Mouse (Mus musculus) heart, embryonic 16.5 days (tissue): ENCODE data around the gene Pon2. TPM values are rescaled to one million over a fixed set of nuclear protein-coding genes. Genes with fewer than 3 reads are reported as not detected.

Experiments used
- ATAC-seq: fragments of 200-750 bp; cut with Nextera tagmentation; replicated peaks from 2 replicates; pipeline ENCODE4 v1.8.0; 2017; ENCODE audit warnings: moderate number of reproducible peaks; ENCODE audit not compliant: insufficient read depth, low FRiP score; ENCODE audit errors: extremely low read depth
- H3K27ac ChIP-seq: fragments of 300-500 bp; sonication (generic); 2 replicates; pipeline ENCODE4 v1.5.1; 2014; ENCODE audit warnings: mild to moderate bottlenecking, low read length, control low read depth, moderate library complexity
- H3K27me3 ChIP-seq: fragments of 300-500 bp; sonication (generic); 2 replicates; pipeline ENCODE4 v1.6.1; 2014; ENCODE audit warnings: low read length, mixed read lengths; ENCODE audit not compliant: control insufficient read depth, insufficient read depth
- H3K36me3 ChIP-seq: fragments of 300-500 bp; sonication (generic); 2 replicates; pipeline ENCODE4 v1.6.1; 2014; ENCODE audit not compliant: control insufficient read depth, insufficient read depth
- H3K4me1 ChIP-seq: fragments of 300-500 bp; sonication (generic); 2 replicates; pipeline ENCODE4 v1.6.1; 2014; ENCODE audit warnings: low read length, mixed read lengths; ENCODE audit not compliant: control insufficient read depth, insufficient read depth
- H3K4me2 ChIP-seq: fragments of 300-500 bp; sonication (generic); 2 replicates; pipeline ENCODE4 v1.6.1; 2014; ENCODE audit warnings: low read depth, mild to moderate bottlenecking, control low read depth, low read length
- H3K4me3 ChIP-seq: fragments of 300-500 bp; sonication (generic); 2 replicates; pipeline ENCODE4 v1.5.1; 2014; ENCODE audit warnings: mild to moderate bottlenecking, control low read depth, low read length
- H3K9ac ChIP-seq: fragments of 300-500 bp; sonication (generic); 2 replicates; pipeline ENCODE4 v1.6.1; 2014; ENCODE audit warnings: low read length, control low read depth
- H3K9me3 ChIP-seq: fragments of 300-500 bp; sonication (generic); replicated peaks from 2 replicates; pipeline ENCODE4 v1.6.1; 2016; ENCODE audit warnings: low read length; ENCODE audit not compliant: control insufficient read depth
- whole genome bisulfite sequencing: fragments of 180-500 bp; shearing (Covaris S2); extraction: QIAGEN DNeasy Blood & Tissue Kit; methylation state at CpG from one replicate; pipeline ENCODE4 v1.1.7; 2014; 5-methylcytosine and 5-hydroxymethylcytosine counted together
- polyA plus RNA-seq: library from polyadenylated mRNA; unstranded; fragments of >200 nt; fragmentation: Nextera tagmentation; extraction: Ambion mirVana; gene quantifications from 2 replicates; pipeline ENCODE4 v1.2.1, GENCODE M21; 2015

Pon2 gene
- polyA plus RNA-seq, 1 experiment from 2014 or later = 53.8 TPM

- no peak overlapping the region for H3K4me2 ChIP-seq
- no peaks in the 10 kb centered on the region for H3K36me3 ChIP-seq
- H3K4me1 ChIP-seq = no peaks in the 10 kb centered on the region
- H3K4me3 ChIP-seq = no peak overlapping the region
- no peaks in the 10 kb centered on the region for H3K27me3 ChIP-seq
- no peak for ATAC-seq
- H3K9me3 ChIP-seq = no peaks in the 10 kb centered on the region
- H3K27ac ChIP-seq = no peak overlapping the region
- H3K9ac ChIP-seq = no peak overlapping the region
- WGBS = 89% methylated on average over 9 of the region's 9 CpGs
Observed at GRCm38 (mm10) chr6:5316630-5317029, 18.4 kb upstream of the Pon2 start.

- Histone ChIP-seq H3K4me3 (no peak overlapping the region), H3K36me3 (no peaks in the 10 kb centered on the region), H3K4me1 (peaks cover under 1% of the 10 kb centered on the region; the same call in 1 of the 2 replicates), H3K27me3 (no peaks in the 10 kb centered on the region), H3K9ac (no peak overlapping the region), H3K9me3 (no peaks in the 10 kb centered on the region), H3K27ac (no peak overlapping the region), H3K4me2 (no peak overlapping the region)
- WGBS = 75% methylated on average over 3 of the region's 3 CpGs
- no peak for ATAC-seq
Observed at GRCm38 (mm10) chr6:5315053-5315759, 17.0 kb upstream of the Pon2 start.

- Histone ChIP-seq H3K4me2 (no peak overlapping the region), H3K27ac (no peak overlapping the region), H3K36me3 (no peaks in the 10 kb centered on the region), H3K27me3 (no peaks in the 10 kb centered on the region), H3K4me1 (peaks cover 5% of the 10 kb centered on the region; the same call in 1 of the 2 replicates), H3K9me3 (no peaks in the 10 kb centered on the region), H3K4me3 (no peak overlapping the region), H3K9ac (no peak overlapping the region)
- WGBS = 66% methylated on average over 5 of the region's 5 CpGs
- no peak for ATAC-seq
Observed at GRCm38 (mm10) chr6:5313951-5314590, 15.8 kb upstream of the Pon2 start.

DNA sequence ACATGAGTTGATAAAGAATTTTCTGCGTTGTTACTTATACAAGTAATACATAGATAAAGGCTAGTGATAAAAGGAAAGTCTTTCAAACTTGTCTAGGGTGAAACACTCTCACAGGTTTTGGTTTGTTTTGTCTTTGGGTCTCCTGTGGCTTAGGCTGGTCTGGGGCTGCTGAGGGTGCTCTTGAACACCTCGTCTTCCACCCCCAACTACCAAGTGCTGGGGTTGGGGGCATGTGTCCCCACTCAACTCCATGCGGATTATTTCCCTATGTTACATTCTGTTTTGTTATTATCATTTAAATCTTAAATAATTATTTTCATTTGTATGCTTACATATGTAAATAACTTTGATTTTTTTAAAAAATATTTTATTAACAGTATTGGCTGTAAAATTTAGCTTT, 12.2 kb upstream of the Pon2 start:
- Histone ChIP-seq H3K4me1 (peaks cover 5% of the 10 kb centered on the region; the same call in 1 of the 2 replicates), H3K4me2 (no peak overlapping the region), H3K4me3 (no peak overlapping the region), H3K9ac (no peak overlapping the region), H3K36me3 (no peaks in the 10 kb centered on the region), H3K9me3 (no peaks in the 10 kb centered on the region), H3K27me3 (no peaks in the 10 kb centered on the region), H3K27ac (no peak overlapping the region)
- WGBS = 84% methylated on average over 3 of the region's 3 CpGs
- no peak for ATAC-seq

DNA sequence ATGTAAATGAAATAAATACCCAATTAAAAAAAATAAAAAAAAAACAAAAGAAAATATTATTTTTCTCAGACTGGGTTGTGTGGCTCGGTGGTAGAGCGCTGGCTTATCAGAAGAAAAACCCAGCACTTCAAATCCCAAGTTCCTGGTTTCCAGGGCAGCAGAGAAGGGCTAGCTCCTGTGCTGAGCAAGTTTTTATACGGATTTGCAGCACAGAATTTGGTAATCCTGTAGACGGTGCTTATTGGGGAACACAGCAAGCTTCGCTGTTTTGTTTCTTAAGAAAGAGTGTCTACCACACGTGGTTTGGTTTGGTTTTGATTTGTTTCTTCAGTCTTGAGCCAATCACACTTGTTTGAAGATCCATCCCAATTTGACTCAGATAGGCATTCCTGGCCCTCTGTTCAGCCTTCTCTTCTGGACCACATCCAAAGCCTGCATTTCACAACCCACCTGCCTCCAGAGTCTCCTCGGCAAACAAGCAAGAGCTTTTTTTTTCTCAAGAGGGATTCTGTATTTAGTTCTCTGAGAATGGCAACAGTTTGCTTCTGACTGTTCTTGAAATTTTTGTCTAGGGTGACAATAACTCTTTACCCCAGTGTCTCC, 11.4 kb upstream of the Pon2 start:
- 65% methylated on average over 7 of the region's 7 CpGs for WGBS
- no peak for ATAC-seq

GRCm38 (mm10) chr6:5305926-5306325, 7.7 kb upstream of the Pon2 start:
- H3K4me3 ChIP-seq = no peak overlapping the region
- ATAC-seq = no peak
- no peak overlapping the region for H3K4me2 ChIP-seq
- no peak overlapping the region for H3K27ac ChIP-seq
- no peaks in the 10 kb centered on the region for H3K36me3 ChIP-seq
- peaks cover 5% of the 10 kb centered on the region; the same call in 1 of the 2 replicates for H3K4me1 ChIP-seq
- no peaks in the 10 kb centered on the region for H3K27me3 ChIP-seq
- no peaks in the 10 kb centered on the region; the same call in 1 of the 2 replicates for H3K9me3 ChIP-seq
- no peak overlapping the region for H3K9ac ChIP-seq
- WGBS = 64% methylated on average over 3 of the region's 3 CpGs

More for the DNA sequence above, 11.4 kb upstream of the Pon2 start:
- H3K9ac ChIP-seq = no peak overlapping the region
- no peaks in the 10 kb centered on the region for H3K36me3 ChIP-seq
- H3K4me1 ChIP-seq = peaks cover 5% of the 10 kb centered on the region; the same call in 1 of the 2 replicates
- no peak overlapping the region for H3K4me2 ChIP-seq
- H3K27ac ChIP-seq = no peak overlapping the region
- no peak overlapping the region for H3K4me3 ChIP-seq
- H3K9me3 ChIP-seq = no peaks in the 10 kb centered on the region
- H3K27me3 ChIP-seq = no peaks in the 10 kb centered on the region

- Histone ChIP-seq H3K9ac (no peak overlapping the region), H3K4me2 (no peak overlapping the region), H3K36me3 (no peaks in the 10 kb centered on the region), H3K9me3 (no peaks in the 10 kb centered on the region; the same call in 1 of the 2 replicates), H3K27ac (no peak overlapping the region), H3K27me3 (no peaks in the 10 kb centered on the region), H3K4me1 (peaks cover 2% of the 10 kb centered on the region; the same call in 1 of the 2 replicates), H3K4me3 (no peak overlapping the region)
- 81% methylated on average over 8 of the region's 8 CpGs for WGBS
- ATAC-seq = no peak
Observed at GRCm38 (mm10) chr6:5304956-5305355, 6.7 kb upstream of the Pon2 start.

DNA sequence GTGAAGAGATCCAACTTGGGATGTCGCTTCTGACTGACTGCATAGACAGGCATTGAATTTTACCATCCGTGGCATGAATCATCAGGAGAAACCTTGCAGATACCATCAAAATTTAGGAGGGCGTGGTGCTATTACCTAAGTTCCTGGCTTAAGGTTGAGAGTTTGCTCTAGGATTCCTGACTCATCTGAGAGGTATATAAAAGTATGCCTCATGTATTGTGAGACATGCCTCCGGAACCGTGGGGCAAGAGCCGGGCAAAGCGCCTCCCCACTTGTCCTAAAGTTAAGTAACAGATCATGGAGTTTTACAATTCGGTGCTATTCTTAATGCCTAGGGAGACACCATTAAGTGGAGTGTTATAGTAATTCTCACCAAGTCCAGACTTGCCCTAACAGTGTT, 2.4 kb upstream of the Pon2 start:
- H3K9ac ChIP-seq = no peak overlapping the region
- ATAC-seq = no peak
- H3K36me3 ChIP-seq = no peaks in the 10 kb centered on the region
- no peaks in the 10 kb centered on the region for H3K27me3 ChIP-seq
- H3K9me3 ChIP-seq = no peaks in the 10 kb centered on the region; the same call in 1 of the 2 replicates
- H3K4me1 ChIP-seq = 0 out of 2 replicates have a peak, but pooled peaks cover 6% of the 10 kb centered on the region
- no peak overlapping the region for H3K4me2 ChIP-seq
- no peak overlapping the region for H3K4me3 ChIP-seq
- H3K27ac ChIP-seq = no peak overlapping the region
- 87% methylated on average over 8 of the region's 8 CpGs for WGBS

DNA sequence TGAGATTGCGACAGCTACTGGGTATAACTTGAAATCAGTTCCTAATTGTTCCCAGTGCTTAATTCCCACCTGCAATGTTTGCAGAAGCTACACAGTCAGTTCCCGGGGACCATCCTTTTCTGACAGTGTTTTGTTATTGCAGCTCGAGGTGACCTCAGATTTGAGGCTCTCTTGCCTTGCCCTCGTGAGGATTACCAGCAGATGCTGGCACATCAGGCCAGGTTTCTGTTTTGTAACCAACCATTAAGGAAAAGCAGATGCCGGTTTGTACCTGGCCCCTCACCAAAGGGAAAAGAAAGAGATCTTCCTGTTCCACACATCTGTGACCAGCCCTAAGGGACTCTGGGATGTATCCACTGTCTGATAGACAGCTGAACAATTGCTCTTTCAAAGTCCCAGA, 1.3 kb upstream of the Pon2 start:
- no peak overlapping the region for H3K4me2 ChIP-seq
- H3K36me3 ChIP-seq = no peaks in the 10 kb centered on the region
- no peak overlapping the region for H3K4me3 ChIP-seq
- 0 out of 2 replicates have a peak, but pooled peaks cover 6% of the 10 kb centered on the region for H3K4me1 ChIP-seq
- H3K9ac ChIP-seq = no peak overlapping the region
- H3K27me3 ChIP-seq = no peaks in the 10 kb centered on the region
- no peaks in the 10 kb centered on the region; the same call in 1 of the 2 replicates for H3K9me3 ChIP-seq
- no peak overlapping the region for H3K27ac ChIP-seq
- no peak for ATAC-seq
- WGBS = 72% methylated on average over 5 of the region's 5 CpGs
